In genomic region chr10:80587305-80587657, GRCm38 (mm10) we compare ENCODE assay signal across 9 mouse cellular contexts. TPM values are rescaled to one million over a fixed set of nuclear protein-coding genes. Genes with fewer than 3 reads are reported as not detected.
DNase-seq lines count a peak whose midpoint lies in the region; ATAC-seq and TF ChIP-seq lines count a peak whose summit lies in the region.
"Had no signal": no experiment of that assay in that cellular context is flagged by ENCODE, and none has a peak within 500 bp of the region (broad histone marks: within the 10 kb centered on the region; RNA-seq: fewer than 3 reads in every experiment).

No protein-coding gene starts in this region.

- H3K9me3 ChIP-seq in forebrain, embryonic 11.5 days (ENCODE audit: control insufficient read depth, low read length), result no peaks in the 10 kb centered on the region
- H3K9me3 ChIP-seq in forebrain, embryonic 12.5 days, result no peaks in the 10 kb centered on the region
- H3K9me3 ChIP-seq in embryonic facial prominence, embryonic 14.5 days (ENCODE audit: control insufficient read depth, low read length), result no peaks in the 10 kb centered on the region
- H3K9me3 ChIP-seq in intestine, embryonic 16.5 days (ENCODE audit: control insufficient read depth, low read length), result no peaks in the 10 kb centered on the region
- H3K9me3 ChIP-seq in lung, embryonic 14.5 days (ENCODE audit: low read depth, low read length), result no peaks in the 10 kb centered on the region

- no peak overlapping the region for H3K4me3 ChIP-seq in forebrain, embryonic 11.5 days (ENCODE audit: low read depth, low read length)
- no peak overlapping the region for H3K4me3 ChIP-seq in forebrain, embryonic 12.5 days (replicated peaks)
- no peak overlapping the region for H3K4me3 ChIP-seq in embryonic facial prominence, embryonic 14.5 days (ENCODE audit: low read depth, low read length)
- H3K4me3 ChIP-seq in intestine, embryonic 16.5 days (ENCODE audit: low read length), result peak overlapping the region; percentile 15; the same call in 1 of the 2 replicates
- H3K4me3 ChIP-seq in lung, embryonic 14.5 days (ENCODE audit: low read depth, low read length), result peak overlapping the region; percentile 16
- H3K4me3 ChIP-seq: erythroblast, embryonic 14.5 days had no signal

- no peaks in the 10 kb centered on the region; the same call in 1 of the 2 replicates for H3K36me3 ChIP-seq in forebrain, embryonic 11.5 days (ENCODE audit: control insufficient read depth, insufficient read depth, low read length)
- peaks cover 35% of the 10 kb centered on the region for H3K36me3 ChIP-seq in forebrain, embryonic 12.5 days (replicated peaks)
- H3K36me3 ChIP-seq in embryonic facial prominence, embryonic 14.5 days (ENCODE audit: control insufficient read depth, insufficient read depth, low read length), result peaks cover 36% of the 10 kb centered on the region
- peaks cover 2% of the 10 kb centered on the region; the same call in 1 of the 2 replicates for H3K36me3 ChIP-seq in intestine, embryonic 16.5 days (ENCODE audit: control insufficient read depth, insufficient read depth, low read length)
- H3K36me3 ChIP-seq in lung, embryonic 14.5 days (ENCODE audit: insufficient read depth), result peaks cover 39% of the 10 kb centered on the region

- ATAC-seq in forebrain, embryonic 11.5 days (replicated peaks; ENCODE audit: low FRiP score), result no peak
- ATAC-seq in forebrain, embryonic 12.5 days (ENCODE audit: low FRiP score), result no peak
- no peak for ATAC-seq in embryonic facial prominence, embryonic 14.5 days (ENCODE audit: low read depth)
- no peak for ATAC-seq in intestine, embryonic 16.5 days
- ATAC-seq in lung, embryonic 14.5 days (ENCODE audit: insufficient read depth), result no peak

- H3K27me3 ChIP-seq in forebrain, embryonic 11.5 days (ENCODE audit: control insufficient read depth, insufficient read depth, low read length), result no peaks in the 10 kb centered on the region
- H3K27me3 ChIP-seq in forebrain, embryonic 12.5 days, result no peaks in the 10 kb centered on the region
- no peaks in the 10 kb centered on the region for H3K27me3 ChIP-seq in embryonic facial prominence, embryonic 14.5 days (replicated peaks; ENCODE audit: control insufficient read depth, insufficient read depth, low read length)
- no peaks in the 10 kb centered on the region for H3K27me3 ChIP-seq in intestine, embryonic 16.5 days (replicated peaks; ENCODE audit: control insufficient read depth, insufficient read depth, low read length)
- H3K27me3 ChIP-seq in lung, embryonic 14.5 days (ENCODE audit: insufficient read depth, low read length), result no peaks in the 10 kb centered on the region

- no peak overlapping the region for H3K4me2 ChIP-seq in forebrain, embryonic 11.5 days (ENCODE audit: low read depth, low read length, severe bottlenecking)
- H3K4me2 ChIP-seq in forebrain, embryonic 12.5 days, result no peak overlapping the region
- no peak overlapping the region for H3K4me2 ChIP-seq in embryonic facial prominence, embryonic 14.5 days (ENCODE audit: low read depth, low read length)
- no peak overlapping the region for H3K4me2 ChIP-seq in intestine, embryonic 16.5 days (ENCODE audit: low read depth, low read length)
- H3K4me2 ChIP-seq in lung, embryonic 14.5 days, result peak overlapping the region; percentile 49

- WGBS in forebrain, embryonic 11.5 days, result 62% methylated on average over 4 of the region's 4 CpGs
- 45% methylated on average over 4 of the region's 4 CpGs for WGBS in forebrain, embryonic 12.5 days
- 45% methylated on average over 3 of the region's 4 CpGs for WGBS in embryonic facial prominence, embryonic 14.5 days
- WGBS in intestine, embryonic 16.5 days, result 63% methylated on average over 4 of the region's 4 CpGs
- WGBS in lung, embryonic 14.5 days, result 49% methylated on average over 4 of the region's 4 CpGs

- H3K27ac ChIP-seq in forebrain, embryonic 11.5 days (ENCODE audit: low read depth, low read length), result no peak overlapping the region
- H3K27ac ChIP-seq in forebrain, embryonic 12.5 days, result no peak overlapping the region
- H3K27ac ChIP-seq in embryonic facial prominence, embryonic 14.5 days (replicated peaks; ENCODE audit: low read depth, low read length), result peak overlapping the region; percentile 16; the same call in 1 of the 2 replicates
- H3K27ac ChIP-seq in intestine, embryonic 16.5 days (ENCODE audit: low read length), result peak overlapping the region; percentile 31
- H3K27ac ChIP-seq in lung, embryonic 14.5 days (ENCODE audit: low read depth), result peak overlapping the region; percentile 82

- TF ChIP-seq CTCF in lung, embryonic 14.5 days (IDR thresholded peaks at IDR 0.05; ENCODE audit: low read depth), result no peak

- DNase-seq in forebrain, embryonic 11.5 days (ENCODE audit: low spot score), result peak; percentile 56
- DNase-seq in embryonic facial prominence, embryonic 14.5 days (ENCODE audit: low spot score), result peak; percentile 44
- peak; percentile 65 for DNase-seq in lung, embryonic 14.5 days
- DNase-seq in frontal cortex, adult 2 months (ENCODE audit: extremely low spot score in 1 of 2, low spot score in 1 of 2), result no peak
- DNase-seq in cerebellum, adult 8-10 months, result no peak
- no peak for DNase-seq in thymus, postnatal 25 days

- H3K4me1 ChIP-seq in forebrain, embryonic 11.5 days (replicated peaks; ENCODE audit: control insufficient read depth, insufficient read depth, low read length), result peaks cover 14% of the 10 kb centered on the region
- peaks cover 25% of the 10 kb centered on the region for H3K4me1 ChIP-seq in forebrain, embryonic 12.5 days
- peaks cover 11% of the 10 kb centered on the region for H3K4me1 ChIP-seq in embryonic facial prominence, embryonic 14.5 days (ENCODE audit: control insufficient read depth, insufficient read depth, low read length)
- peaks cover 41% of the 10 kb centered on the region for H3K4me1 ChIP-seq in intestine, embryonic 16.5 days (ENCODE audit: control insufficient read depth, insufficient read depth, low read length)
- H3K4me1 ChIP-seq in lung, embryonic 14.5 days (ENCODE audit: insufficient read depth), result peaks cover 5% of the 10 kb centered on the region; the same call in 1 of the 2 replicates

- H3K9ac ChIP-seq in forebrain, embryonic 11.5 days (ENCODE audit: low read length), result no peak overlapping the region
- H3K9ac ChIP-seq in forebrain, embryonic 12.5 days, result no peak overlapping the region
- no peak overlapping the region for H3K9ac ChIP-seq in embryonic facial prominence, embryonic 14.5 days (ENCODE audit: low read depth, low read length)
- H3K9ac ChIP-seq in intestine, embryonic 16.5 days (ENCODE audit: low read depth, low read length), result no peak overlapping the region
- H3K9ac ChIP-seq in lung, embryonic 14.5 days, result peak overlapping the region; percentile 40

RNA-seq across cellular contexts. Expression of gene Abhd17a, which starts 2.9 kb away (rescaled TPM):
- polyA plus RNA-seq in forebrain, embryonic 11.5 days (2014; fragmentation: Nextera tagmentation; extraction: Ambion mirVana), result 94.6 and 121 TPM in 2 replicates
- 84.2 and 89.6 TPM in 2 replicates for polyA plus RNA-seq in forebrain, embryonic 12.5 days (2016; fragmentation: Nextera tagmentation; extraction: Ambion mirVana)
- polyA plus RNA-seq in embryonic facial prominence, embryonic 14.5 days (2014; fragmentation: Nextera tagmentation; extraction: Ambion mirVana), result 115 and 124 TPM in 2 replicates
- 63.1 and 79.7 TPM in 2 replicates for polyA plus RNA-seq in intestine, embryonic 16.5 days (2015; fragmentation: Nextera tagmentation; extraction: Ambion mirVana)
- 151 and 153 TPM in 2 replicates for polyA plus RNA-seq in lung, embryonic 14.5 days (2014; fragmentation: Nextera tagmentation; extraction: Ambion mirVana)
- polyA plus RNA-seq in frontal cortex, adult 2 months (2012; rRNA removed), result 253 and 271 TPM in 2 replicates

RNA-seq across cellular contexts. Expression of gene Klf16, which starts 10.2 kb away (rescaled TPM):
- polyA plus RNA-seq in forebrain, embryonic 11.5 days (2014; fragmentation: Nextera tagmentation; extraction: Ambion mirVana), result 5.9 and 7.7 TPM in 2 replicates
- 8.7 and 9.5 TPM in 2 replicates for polyA plus RNA-seq in forebrain, embryonic 12.5 days (2016; fragmentation: Nextera tagmentation; extraction: Ambion mirVana)
- 9.7 and 9.9 TPM in 2 replicates for polyA plus RNA-seq in embryonic facial prominence, embryonic 14.5 days (2014; fragmentation: Nextera tagmentation; extraction: Ambion mirVana)
- polyA plus RNA-seq in intestine, embryonic 16.5 days (2015; fragmentation: Nextera tagmentation; extraction: Ambion mirVana), result 7.0 and 7.4 TPM in 2 replicates
- 9.5 and 11.8 TPM in 2 replicates for polyA plus RNA-seq in lung, embryonic 14.5 days (2014; fragmentation: Nextera tagmentation; extraction: Ambion mirVana)
- 37.9 and 41.5 TPM in 2 replicates for polyA plus RNA-seq in frontal cortex, adult 2 months (2012; rRNA removed)

RNA-seq across cellular contexts. Expression of gene Scamp4, which starts 15.4 kb away (rescaled TPM):
- polyA plus RNA-seq in forebrain, embryonic 11.5 days (2014; fragmentation: Nextera tagmentation; extraction: Ambion mirVana), result 67.7 and 78.5 TPM in 2 replicates
- polyA plus RNA-seq in forebrain, embryonic 12.5 days (2016; fragmentation: Nextera tagmentation; extraction: Ambion mirVana), result 63.7 and 67.8 TPM in 2 replicates
- polyA plus RNA-seq in embryonic facial prominence, embryonic 14.5 days (2014; fragmentation: Nextera tagmentation; extraction: Ambion mirVana), result 84.6 and 96.3 TPM in 2 replicates
- 125 and 127 TPM in 2 replicates for polyA plus RNA-seq in intestine, embryonic 16.5 days (2015; fragmentation: Nextera tagmentation; extraction: Ambion mirVana)
- 90.5 and 92.8 TPM in 2 replicates for polyA plus RNA-seq in lung, embryonic 14.5 days (2014; fragmentation: Nextera tagmentation; extraction: Ambion mirVana)
- polyA plus RNA-seq in frontal cortex, adult 2 months (2012; rRNA removed), result 61.0 and 66.1 TPM in 2 replicates

RNA-seq across cellular contexts. Expression of gene Adat3, which starts 15.4 kb away (rescaled TPM):
- 7.6 and 9.5 TPM in 2 replicates for polyA plus RNA-seq in forebrain, embryonic 11.5 days (2014; fragmentation: Nextera tagmentation; extraction: Ambion mirVana)
- polyA plus RNA-seq in forebrain, embryonic 12.5 days (2016; fragmentation: Nextera tagmentation; extraction: Ambion mirVana), result 5.3 and 6.0 TPM in 2 replicates
- polyA plus RNA-seq in embryonic facial prominence, embryonic 14.5 days (2014; fragmentation: Nextera tagmentation; extraction: Ambion mirVana), result 6.1 and 6.2 TPM in 2 replicates
- polyA plus RNA-seq in intestine, embryonic 16.5 days (2015; fragmentation: Nextera tagmentation; extraction: Ambion mirVana), result 8.4 and 9.4 TPM in 2 replicates
- polyA plus RNA-seq in lung, embryonic 14.5 days (2014; fragmentation: Nextera tagmentation; extraction: Ambion mirVana), result 8.7 and 10.1 TPM in 2 replicates
- polyA plus RNA-seq in frontal cortex, adult 2 months (2012; rRNA removed), result 5.6 and 8.1 TPM in 2 replicates

RNA-seq across cellular contexts. Expression of gene Gm49322, which starts 18.5 kb away (rescaled TPM):
- polyA plus RNA-seq in forebrain, embryonic 11.5 days (2014; fragmentation: Nextera tagmentation; extraction: Ambion mirVana), result 3.6 and 4.7 TPM in 2 replicates
- polyA plus RNA-seq in forebrain, embryonic 12.5 days (2016; fragmentation: Nextera tagmentation; extraction: Ambion mirVana), result 5.9 and 6.6 TPM in 2 replicates
- polyA plus RNA-seq in embryonic facial prominence, embryonic 14.5 days (2014; fragmentation: Nextera tagmentation; extraction: Ambion mirVana), result 1.9 and 2.5 TPM in 2 replicates
- polyA plus RNA-seq in intestine, embryonic 16.5 days (2015; fragmentation: Nextera tagmentation; extraction: Ambion mirVana), result 3.3 and 4.0 TPM in 2 replicates
- 2.4 and 3.1 TPM in 2 replicates for polyA plus RNA-seq in lung, embryonic 14.5 days (2014; fragmentation: Nextera tagmentation; extraction: Ambion mirVana)
- polyA plus RNA-seq in frontal cortex, adult 2 months (2012; rRNA removed), result 2.8 and 3.1 TPM in 2 replicates

Comparison
In these comparisons a context has a peak if more than half of its experiments do, and no peak if none do; other contexts are left out.
1. DNase-seq: peak in forebrain, embryonic 11.5 days (single experiment), embryonic facial prominence, embryonic 14.5 days (single experiment) and lung, embryonic 14.5 days (single experiment); none in frontal cortex, adult 2 months (0 of 2), cerebellum, adult 8-10 months (single experiment) and thymus, postnatal 25 days (single experiment).
2. H3K27ac ChIP-seq: peak in embryonic facial prominence, embryonic 14.5 days (single experiment), intestine, embryonic 16.5 days (single experiment) and lung, embryonic 14.5 days (single experiment); none in forebrain, embryonic 11.5 days (single experiment) and forebrain, embryonic 12.5 days (single experiment).
3. H3K4me3 ChIP-seq: peak in intestine, embryonic 16.5 days (single experiment) and lung, embryonic 14.5 days (single experiment); none in forebrain, embryonic 11.5 days (single experiment), forebrain, embryonic 12.5 days (single experiment) and embryonic facial prominence, embryonic 14.5 days (single experiment).